Mouse (Mus musculus) cerebellum, adult 11 months (tissue): ENCODE measurements at regions not wholly inside any gene's neighbourhood (a gene's known extent, or its start where the extent isn't known, plus 50 kb on each side); places are given as distances from the start of the nearest gene placed in this dataset.

Experiments
- DNase-seq: peaks from one replicate; pipeline ENCODE4 v3.0.0; 2022

DNA sequence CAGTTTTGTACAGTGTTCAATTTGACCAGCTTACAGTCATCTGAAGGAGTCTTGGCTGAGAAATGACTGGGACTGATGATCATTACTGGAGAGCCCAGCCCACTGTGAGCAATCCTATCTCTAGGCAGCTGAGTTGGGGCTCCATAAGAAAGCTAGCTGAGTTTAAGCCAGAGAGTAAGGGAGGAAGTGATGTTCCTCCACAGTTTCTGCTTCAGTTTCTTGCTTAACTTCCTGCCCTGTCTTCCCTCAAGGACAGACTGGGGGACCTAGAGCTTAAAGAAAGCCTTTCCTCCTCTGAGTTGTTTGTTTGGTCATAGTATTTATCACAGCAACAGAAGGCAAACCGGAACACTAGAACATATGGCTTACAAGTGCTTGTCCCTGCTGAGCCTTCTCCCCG is 70.8 kb upstream of the Med14 start:
- DNase-seq, result no peak

DNA sequence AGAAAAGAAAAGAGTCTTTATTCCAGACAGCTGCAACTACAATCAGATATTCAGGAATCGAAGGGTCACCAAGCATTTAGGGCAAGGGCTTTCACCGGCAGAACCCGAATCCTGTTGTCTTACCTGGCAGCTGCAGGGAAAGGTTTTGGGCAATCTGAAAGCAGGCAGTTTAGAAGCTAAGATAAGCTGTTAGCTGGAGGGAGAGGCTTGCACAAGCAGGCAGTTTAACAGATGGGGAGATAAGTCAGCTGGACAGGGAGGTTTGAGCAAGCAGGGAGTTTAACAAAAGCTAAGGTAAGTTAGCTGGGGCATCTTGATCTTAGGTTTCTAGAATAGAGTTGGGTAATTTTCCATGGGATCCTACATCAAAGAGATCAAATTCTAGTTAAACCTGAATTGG is 67.3 kb upstream of the Med14 start:
- no peak for DNase-seq

DNA sequence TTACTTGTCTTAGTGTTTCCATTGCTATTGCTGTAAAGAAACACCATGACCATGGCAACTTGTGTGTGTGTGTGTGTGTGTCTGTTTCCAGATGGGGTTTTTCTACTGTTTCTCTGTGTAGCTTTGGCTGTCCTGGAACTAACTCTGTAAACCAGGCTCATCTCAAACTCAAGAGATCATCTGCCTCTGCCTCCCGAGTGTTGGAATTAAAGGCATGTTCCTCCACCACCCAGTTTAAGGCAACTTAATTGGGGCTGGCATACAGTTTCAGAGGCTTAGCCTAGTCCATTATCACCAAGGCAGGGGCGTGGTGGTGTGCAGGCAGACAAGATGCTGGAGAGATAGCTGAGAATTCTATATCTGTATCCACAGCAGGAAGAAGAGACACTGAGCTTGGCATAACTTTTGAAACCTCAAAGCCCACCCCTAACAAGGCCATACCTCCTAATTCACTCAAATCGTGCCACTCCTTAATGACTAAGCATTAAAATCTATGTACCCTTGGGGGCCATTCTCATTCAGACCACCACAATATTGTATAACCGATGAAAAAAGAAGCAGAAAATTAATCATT is 65.5 kb upstream of the Med14 start:
- DNase-seq, result no peak

DNA sequence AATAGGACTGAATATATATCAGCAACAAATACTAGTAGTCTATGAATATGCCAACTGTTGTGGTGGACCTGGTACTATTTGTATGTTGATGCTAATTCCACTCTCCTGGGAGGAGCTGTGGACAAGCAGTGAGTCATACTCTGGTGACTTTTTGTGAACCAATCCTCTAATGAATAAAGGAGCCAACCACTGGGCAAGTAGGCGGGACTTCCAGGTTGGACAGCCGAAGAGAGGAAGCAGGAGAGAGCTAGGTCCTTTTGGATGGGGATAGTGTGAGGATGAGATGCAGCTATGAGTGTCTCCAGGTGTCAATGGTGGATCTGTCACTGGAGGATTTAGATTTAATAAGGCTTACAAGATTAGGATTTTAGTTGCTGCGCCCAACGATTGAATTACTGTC is 64.8 kb upstream of the Med14 start:
- no peak for DNase-seq

DNA sequence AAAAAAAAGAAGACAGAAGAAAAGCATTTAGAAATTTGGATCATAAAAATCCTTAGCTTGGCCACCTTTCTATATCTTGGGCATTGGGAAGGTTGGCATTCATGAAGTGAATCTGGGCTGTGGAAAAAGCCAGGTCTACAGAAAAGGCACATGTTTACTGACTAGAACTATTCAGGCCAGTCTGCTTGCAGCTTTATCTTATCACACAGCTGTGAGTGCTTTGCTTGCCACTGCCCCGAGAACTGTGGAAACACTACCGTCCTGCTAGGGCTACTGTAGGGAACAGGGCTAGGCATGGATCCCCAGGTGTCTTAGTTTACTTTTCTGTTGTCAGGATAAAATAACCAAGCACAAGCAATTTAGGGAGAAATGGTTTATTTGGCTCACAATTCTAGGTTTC is 63.4 kb upstream of the Med14 start:
- DNase-seq, result no peak

DNA sequence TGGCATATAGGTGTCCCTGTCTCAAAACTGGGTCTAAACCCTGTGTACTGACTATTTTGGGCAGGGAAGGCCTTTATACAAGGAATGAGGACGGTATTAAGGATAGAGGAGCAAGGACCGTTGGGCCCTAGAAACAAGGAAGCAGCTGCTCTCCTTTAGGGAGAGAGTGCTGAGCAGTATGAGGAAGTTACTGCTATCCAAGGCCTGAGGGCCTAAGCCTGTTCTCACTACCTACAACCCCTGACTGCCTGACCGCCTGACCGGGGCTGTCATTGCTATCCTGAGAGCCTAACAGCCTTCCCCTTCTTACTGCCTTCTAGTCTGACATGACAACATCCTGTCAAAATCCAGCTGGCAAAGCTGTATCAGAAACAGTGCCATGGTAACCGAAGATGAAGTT is 62.6 kb upstream of the Med14 start:
- DNase-seq, result no peak

DNA sequence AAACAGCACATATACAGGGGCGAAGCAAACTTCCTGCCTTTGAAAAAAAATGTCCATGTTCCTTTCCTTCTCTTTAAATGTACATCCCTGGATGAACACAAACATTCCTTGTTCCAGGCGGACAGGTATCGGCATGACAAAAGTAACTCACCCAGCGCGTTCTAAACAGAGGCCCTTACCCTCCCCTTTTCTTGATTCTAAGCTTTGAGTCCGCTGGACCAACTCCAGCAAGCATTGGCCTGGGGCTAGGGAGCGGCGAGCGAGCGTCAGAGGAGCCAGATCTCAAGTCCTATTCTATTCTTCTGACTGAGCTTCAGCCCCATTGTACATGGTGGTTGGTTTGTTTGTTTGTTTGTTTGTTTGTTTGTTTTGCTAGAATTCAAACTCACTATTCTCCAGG is 60.9 kb upstream of the Med14 start:
- no peak for DNase-seq

DNA sequence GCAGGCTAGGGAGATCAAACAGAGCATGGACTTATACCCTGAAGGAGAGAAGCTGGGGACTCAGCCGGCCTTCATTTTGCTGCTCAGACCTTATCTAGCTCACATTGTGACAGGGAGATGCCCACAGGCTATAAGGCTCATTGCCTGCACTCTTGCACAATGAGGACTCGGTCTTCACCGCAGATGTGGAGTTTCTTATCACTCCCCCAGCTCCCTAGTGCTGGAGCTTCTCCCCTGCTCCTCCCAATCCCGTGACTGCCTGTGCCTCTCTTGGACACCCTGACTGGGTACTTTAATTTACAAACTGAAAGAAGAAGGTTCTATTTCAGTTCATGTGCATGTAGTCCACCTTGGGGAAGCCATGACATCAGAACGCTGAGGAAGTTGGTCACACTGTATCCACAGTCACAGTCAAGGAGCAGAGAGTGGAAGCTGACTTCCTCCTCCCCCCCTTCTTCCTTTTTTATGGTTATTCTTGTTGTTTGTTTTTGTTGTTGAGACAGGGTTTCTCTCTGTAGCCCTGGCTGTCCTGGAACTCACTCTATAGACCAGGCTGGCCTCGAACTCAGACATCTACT is 51.3 kb upstream of the Med14 start:
- no peak for DNase-seq
